Mouse (Mus musculus) megakaryocyte, adult 5-6 weeks (primary cell): Measurements from ENCODE around the gene Otud3. TPM values are rescaled to one million over a fixed set of nuclear protein-coding genes. Genes with fewer than 3 reads are reported as not detected.

Source experiments
- ATAC-seq: 2 replicates; pipeline ENCODE4 v1.8.0; 2016; ENCODE audit warnings: mild to moderate bottlenecking, inconsistent platforms; ENCODE audit not compliant: poor library complexity, severe bottlenecking
- total RNA-seq, 2 experiments: library from RNA; stranded (forward) in 1 of 2; stranded (reverse) in 1 of 2; fragments of 153-499, 151-499 nt in 1 of 2; fragments of 221-1000, 200-1000 nt in 1 of 2; gene quantifications; 2 replicates each; pipeline versions ENCODE4 v1.2.3 to v1.2.4; 2015 to 2017

The Otud3 gene
- total RNA-seq, 2 experiments from 2014 or later = 3.3 to 9.5 TPM

DNA sequence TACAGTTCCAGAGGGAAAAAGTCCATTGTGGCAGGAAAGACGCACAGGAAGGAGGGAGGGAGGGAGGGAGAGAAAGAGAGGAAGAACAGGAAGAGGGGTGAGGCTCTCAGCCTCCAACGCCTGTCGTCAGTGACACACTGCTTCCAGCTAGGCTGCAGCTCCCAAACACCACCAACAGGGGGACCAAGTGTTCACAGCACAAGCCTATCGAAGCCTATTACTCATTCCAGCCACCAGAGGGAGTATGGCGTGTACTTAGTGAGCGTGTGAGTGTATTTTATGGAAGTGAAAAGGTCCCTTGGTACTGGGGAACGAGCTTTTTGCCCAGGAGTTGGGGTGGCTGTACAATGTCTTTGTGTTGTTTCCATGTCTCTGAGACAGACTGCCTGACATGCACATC is 57.3 kb downstream of the Otud3 start:
- peak; percentile 97 for ATAC-seq

DNA sequence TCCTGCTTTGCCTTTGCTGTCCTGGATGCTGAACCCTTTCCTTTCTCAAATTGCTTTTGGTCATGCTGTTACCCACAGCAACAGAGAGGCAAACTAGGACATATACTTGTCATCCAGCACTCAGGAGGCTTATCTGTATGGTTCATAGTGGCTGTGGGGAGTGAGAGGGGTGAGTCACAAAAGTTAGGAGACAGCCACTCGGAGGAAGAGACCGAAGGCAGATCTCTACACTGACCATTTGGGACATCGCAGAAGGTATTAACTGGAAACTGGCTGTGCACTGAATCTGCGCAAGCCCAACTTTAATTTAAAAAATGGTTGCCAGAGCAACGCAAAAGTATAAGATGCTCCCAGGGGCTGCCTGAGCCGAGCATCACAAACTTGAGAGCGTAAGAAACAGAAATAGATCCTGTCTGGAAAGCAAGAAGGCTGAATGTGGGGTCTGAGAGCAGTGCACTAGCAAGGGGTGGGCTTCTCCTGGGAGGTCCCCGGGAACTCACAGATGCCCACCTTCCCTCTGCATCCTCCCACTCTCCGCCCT is 58.6 kb downstream of the Otud3 start:
- ATAC-seq = no peak

- ATAC-seq = no peak
Measured at GRCm38 (mm10) chr4:138852961-138853360, 60.8 kb downstream of the Otud3 start.

DNA sequence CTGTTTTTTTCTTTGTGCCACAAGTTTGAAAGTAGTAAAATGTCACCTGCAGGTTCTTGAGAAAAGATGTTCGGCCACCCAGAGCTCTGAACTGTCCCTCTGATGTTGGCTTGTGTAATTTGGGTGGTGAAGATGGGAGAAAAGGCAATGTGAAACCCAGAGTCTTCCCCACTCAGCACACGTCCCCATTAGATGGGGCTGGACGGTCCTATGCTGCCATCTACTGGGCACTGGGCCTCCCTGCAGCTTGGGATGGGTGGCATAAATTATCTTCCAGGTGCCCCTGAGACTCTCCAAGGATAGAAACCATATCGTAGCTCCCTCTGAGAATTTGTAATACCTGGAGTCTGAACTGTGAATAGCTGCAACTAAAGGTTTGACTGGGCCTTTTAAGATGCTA is 62.3 kb downstream of the Otud3 start:
- peak; percentile 83 for ATAC-seq

Other genes starting within 250 kb of the Otud3 start
- gene Pla2g2c, start 189.2 kb downstream of the Otud3 start, total RNA-seq (2015) = not detected in 2 replicates
- gene Pla2g2c, start 189.2 kb downstream of the Otud3 start, total RNA-seq (2017) = not detected in 2 replicates
- not detected in 2 replicates for gene Ubxn10, start 176.8 kb downstream of the Otud3 start, total RNA-seq (2015)
- not detected in 2 replicates for gene Ubxn10, start 176.8 kb downstream of the Otud3 start, total RNA-seq (2017)
- gene Pla2g2f, start 156.3 kb downstream of the Otud3 start, total RNA-seq (2015) = not detected in 2 replicates
- gene Pla2g2f, start 156.3 kb downstream of the Otud3 start, total RNA-seq (2017) = not detected in 2 replicates
- gene Pla2g2d, start 138.2 kb downstream of the Otud3 start, total RNA-seq (2015) = not detected in 2 replicates
- not detected in 2 replicates for gene Pla2g2d, start 138.2 kb downstream of the Otud3 start, total RNA-seq (2017)
- not detected in 2 replicates for gene Pla2g5, start 50.5 kb downstream of the Otud3 start, total RNA-seq (2015)
- not detected in 2 replicates for gene Pla2g5, start 50.5 kb downstream of the Otud3 start, total RNA-seq (2017)
- gene Gm13030, start 40.0 kb downstream of the Otud3 start, total RNA-seq (2015) = not detected in 2 replicates
- not detected in 2 replicates for gene Gm13030, start 40.0 kb downstream of the Otud3 start, total RNA-seq (2017)
- not detected in 2 replicates for gene Pla2g2e, start 36.0 kb downstream of the Otud3 start, total RNA-seq (2015)
- not detected in 2 replicates for gene Pla2g2e, start 36.0 kb downstream of the Otud3 start, total RNA-seq (2017)
- not detected in 2 replicates for gene Rnf186, start 53.2 kb upstream of the Otud3 start, total RNA-seq (2015)
- not detected in 2 replicates for gene Rnf186, start 53.2 kb upstream of the Otud3 start, total RNA-seq (2017)
- 5.2 and 7.0 TPM in 2 replicates for gene Tmco4, start 58.9 kb upstream of the Otud3 start, total RNA-seq (2015)
- 17.6 TPM in 2 replicates for gene Tmco4, start 58.9 kb upstream of the Otud3 start, total RNA-seq (2017)
- gene Htr6, start 161.6 kb upstream of the Otud3 start, total RNA-seq (2015) = not detected in 2 replicates
- gene Htr6, start 161.6 kb upstream of the Otud3 start, total RNA-seq (2017) = not detected in 2 replicates
- not detected in 2 replicates for gene Nbl1, start 179.0 kb upstream of the Otud3 start, total RNA-seq (2015)
- gene Nbl1, start 179.0 kb upstream of the Otud3 start, total RNA-seq (2017) = 0.15 TPM in 1 of 2 replicates, not detected in the other
- gene Minos1, start 217.2 kb upstream of the Otud3 start, total RNA-seq (2015) = 318 and 395 TPM in 2 replicates
- gene Minos1, start 217.2 kb upstream of the Otud3 start, total RNA-seq (2017) = 120 and 123 TPM in 2 replicates